ENCODE assay signal across 42 mouse cellular contexts in genomic region chr17:81385476-81385875, GRCm38 (mm10). TPM values are rescaled to one million over a fixed set of nuclear protein-coding genes. Genes with fewer than 3 reads are reported as not detected.
"Had no signal": no experiment of that assay in that cellular context is flagged by ENCODE, and none has a peak within 500 bp of the region (broad histone marks: within the 10 kb centered on the region; RNA-seq: fewer than 3 reads in every experiment).

No protein-coding gene starts in this region.

- H3K27me3 ChIP-seq: heart, embryonic 12.5 days; hindbrain, embryonic 13.5 days; hindbrain, embryonic 15.5 days; kidney, embryonic 15.5 days; limb, embryonic 13.5 days; limb, embryonic 15.5 days had no signal

- H3K9me3 ChIP-seq: heart, embryonic 10.5 days; heart, embryonic 12.5 days; hindbrain, embryonic 13.5 days; hindbrain, embryonic 15.5 days; kidney, embryonic 15.5 days; limb, embryonic 13.5 days; limb, embryonic 15.5 days had no signal

- H3K4me3 ChIP-seq: heart, embryonic 10.5 days; heart, embryonic 12.5 days; hindbrain, embryonic 13.5 days; hindbrain, embryonic 15.5 days; kidney, embryonic 15.5 days; limb, embryonic 13.5 days; limb, embryonic 15.5 days had no signal

- H3K4me1 ChIP-seq: heart, embryonic 10.5 days; hindbrain, embryonic 15.5 days; limb, embryonic 15.5 days had no signal

- ATAC-seq: forebrain, postnatal 0 days; hindbrain, postnatal 0 days; intestine, embryonic 16.5 days had no signal

- H3K36me3 ChIP-seq: limb, embryonic 15.5 days had no signal

- H3K4me2 ChIP-seq: heart, embryonic 12.5 days; hindbrain, embryonic 13.5 days; hindbrain, embryonic 15.5 days; kidney, embryonic 15.5 days; limb, embryonic 13.5 days; limb, embryonic 15.5 days had no signal

- H3K9ac ChIP-seq: forebrain, postnatal 0 days; heart, embryonic 12.5 days; hindbrain, embryonic 13.5 days; hindbrain, embryonic 15.5 days; kidney, embryonic 15.5 days; limb, embryonic 13.5 days; limb, embryonic 15.5 days had no signal

- DNase-seq: forebrain, postnatal 0 days; gastrocnemius, postnatal 14 days; gastrocnemius, postnatal 36 days; heart, adult 18-20 months; heart, postnatal 10 days; kidney, adult 11 months; kidney, adult 2 months; kidney, adult 9 months; kidney, postnatal 14 days; kidney, postnatal 36 days; layer of hippocampus, adult 9-11 months; layer of hippocampus, postnatal 36 days; left cerebral cortex, postnatal 4 days had no signal

- H3K27ac ChIP-seq: heart, embryonic 10.5 days; hindbrain, embryonic 13.5 days; hindbrain, embryonic 15.5 days; hindbrain, postnatal 0 days; kidney, embryonic 15.5 days; kidney, postnatal 0 days; limb, embryonic 13.5 days; limb, embryonic 15.5 days had no signal

RNA-seq across cellular contexts. Expression of gene Gm11096, which starts 56.1 kb away (rescaled TPM):
- total RNA-seq: forebrain, postnatal 0 days; gastrocnemius, adult 18-20 months; gastrocnemius, adult 8-10 months; gastrocnemius, postnatal 14 days; gastrocnemius, postnatal 36 days; heart, adult 18-20 months; heart, adult 8-10 months; heart, postnatal 10 days; heart, postnatal 25 days; hematopoietic stem cell, adult 5-6 weeks; hindbrain, postnatal 0 days; layer of hippocampus, adult 18-20 months; layer of hippocampus, adult 8-10 months; layer of hippocampus, postnatal 14 days; layer of hippocampus, postnatal 36 days; left cerebral cortex, adult 18-20 months; left cerebral cortex, adult 8-10 months; left cerebral cortex, postnatal 10 days; left cerebral cortex, postnatal 25 days; left cerebral cortex, postnatal 4 days had no signal
- polyA plus RNA-seq: forebrain, postnatal 0 days; gonadal fat pad, adult 2 months; heart, embryonic 10.5 days; heart, embryonic 12.5 days; heart, embryonic 14.5 days; heart, embryonic 16.5 days; hindbrain, embryonic 11.5 days; hindbrain, embryonic 13.5 days; hindbrain, embryonic 15.5 days; hindbrain, postnatal 0 days; intestine, embryonic 14.5 days; intestine, embryonic 16.5 days; kidney, adult 2 months; kidney, embryonic 15.5 days; kidney, postnatal 0 days; large intestine, adult 2 months; limb, embryonic 11.5 days; limb, embryonic 13.5 days; limb, embryonic 15.5 days had no signal
